Mouse (Mus musculus): ENCODE results near the gene Rbpjl.
A peak's percentile ranks its signal among the peaks of the same experiment; 100 is the strongest.

The Rbpjl gene

GRCm38 (mm10) chr2:164393126-164393525, 9.8 kb upstream of the Rbpjl start:
- DNase-seq (ENCODE audit: low spot score): no peak

- DNase-seq (ENCODE audit: low spot score): no peak
Observed at GRCm38 (mm10) chr2:164396076-164396475, 6.9 kb upstream of the Rbpjl start.

GRCm38 (mm10) chr2:164396911-164397310, 6.0 kb upstream of the Rbpjl start:
- no peak for DNase-seq (ENCODE audit: low spot score)

- no peak for DNase-seq (ENCODE audit: low spot score)
Observed at GRCm38 (mm10) chr2:164403396-164404081, 598 bp downstream of the Rbpjl start.

DNA sequence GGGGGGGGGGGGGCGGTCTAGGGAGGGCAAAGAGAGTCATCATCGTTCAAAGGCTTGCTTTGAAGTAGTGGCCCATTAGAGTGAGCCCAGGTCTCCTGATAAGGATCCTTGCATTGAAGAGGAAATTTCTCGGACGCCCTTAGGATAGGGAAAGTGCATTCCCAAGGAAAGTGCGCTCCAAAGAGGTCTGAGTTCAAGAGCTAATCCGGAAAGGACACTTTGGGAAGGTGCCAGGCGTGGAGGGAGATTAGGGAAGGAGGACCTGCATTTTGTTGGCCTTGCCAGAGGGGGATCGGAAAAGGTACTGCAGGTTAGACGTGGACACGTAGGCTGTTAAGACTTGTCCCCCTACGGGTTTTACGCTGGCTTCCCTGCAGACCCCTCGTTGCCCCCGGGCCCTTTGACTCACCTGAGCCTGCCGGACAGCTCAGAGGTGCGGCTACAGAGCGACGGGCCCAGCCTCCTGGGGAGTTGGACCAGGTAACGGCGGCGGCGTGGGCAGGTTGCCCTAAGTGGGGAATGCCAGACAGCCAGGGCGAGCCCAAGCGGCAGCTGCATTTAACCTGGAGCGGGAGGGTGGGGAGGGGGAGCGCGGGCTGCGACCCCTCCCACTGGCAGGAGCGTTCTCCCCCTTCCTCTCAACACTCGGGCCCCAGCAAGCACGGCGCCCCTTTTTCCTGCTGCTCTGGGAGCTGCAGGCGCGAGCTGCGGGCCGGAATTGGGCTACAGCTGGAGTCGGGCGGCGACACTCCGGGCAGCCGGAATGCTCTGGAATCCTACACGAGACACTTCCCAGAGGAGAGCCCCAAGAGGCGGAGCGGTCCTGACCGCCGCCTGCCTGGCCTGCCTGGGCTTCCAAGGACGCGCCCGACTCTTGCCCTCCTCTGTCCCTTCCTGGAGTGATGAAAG, 1.4 kb downstream of the Rbpjl start:
- no peak for DNase-seq (ENCODE audit: low spot score)

GRCm38 (mm10) chr2:164405060-164405459, 2.1 kb downstream of the Rbpjl start, which contains the start of gene Matn4:
Matn4 (minus strand) TSS chr2:164405160.
- no peak for DNase-seq (ENCODE audit: low spot score)

DNA sequence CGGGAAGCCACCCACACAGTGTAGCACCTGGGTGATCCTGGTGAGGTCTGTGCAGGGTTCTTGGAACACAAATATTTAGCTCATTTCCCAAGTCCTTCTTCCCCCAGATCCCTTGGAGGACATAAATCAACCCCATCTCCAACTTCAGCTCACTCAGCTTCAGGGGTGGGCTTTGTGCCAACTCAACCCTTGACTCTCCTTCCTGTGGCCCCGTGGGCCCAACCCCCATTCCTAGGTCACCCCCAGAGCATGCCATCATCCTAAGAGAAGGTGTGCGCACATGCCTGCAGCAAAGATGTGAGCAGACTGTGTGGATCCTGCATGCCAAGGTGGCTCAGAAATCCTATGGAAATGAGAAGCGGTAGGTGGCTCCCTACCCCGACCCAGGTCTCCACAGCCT, 2.6 kb downstream of the Rbpjl start:
- no peak for DNase-seq (ENCODE audit: low spot score)

DNA sequence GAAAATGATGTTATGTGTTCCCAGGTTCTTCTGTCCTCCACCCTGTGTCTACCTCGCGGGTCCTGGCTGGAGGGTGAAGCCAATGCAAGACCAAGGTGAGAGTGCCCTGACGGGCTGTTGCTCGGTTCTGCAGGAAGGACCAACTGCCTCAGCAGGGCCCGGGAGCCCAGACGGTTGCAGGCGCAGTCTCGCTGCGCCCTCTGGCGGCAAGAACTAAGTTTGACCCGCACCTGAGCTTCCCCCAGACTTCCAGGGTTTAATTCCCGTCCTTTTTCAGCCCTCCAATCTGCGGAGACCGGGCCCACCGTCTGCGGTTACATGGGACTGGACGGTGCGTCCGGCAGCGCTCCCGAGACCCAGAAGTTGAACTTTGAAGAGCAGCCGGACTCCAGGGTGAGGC, 4.8 kb downstream of the Rbpjl start:
- peak; percentile 77 for DNase-seq (ENCODE audit: low spot score)

GRCm38 (mm10) chr2:164414167-164414566, 11.2 kb downstream of the Rbpjl start:
- DNase-seq (ENCODE audit: low spot score): no peak

DNA sequence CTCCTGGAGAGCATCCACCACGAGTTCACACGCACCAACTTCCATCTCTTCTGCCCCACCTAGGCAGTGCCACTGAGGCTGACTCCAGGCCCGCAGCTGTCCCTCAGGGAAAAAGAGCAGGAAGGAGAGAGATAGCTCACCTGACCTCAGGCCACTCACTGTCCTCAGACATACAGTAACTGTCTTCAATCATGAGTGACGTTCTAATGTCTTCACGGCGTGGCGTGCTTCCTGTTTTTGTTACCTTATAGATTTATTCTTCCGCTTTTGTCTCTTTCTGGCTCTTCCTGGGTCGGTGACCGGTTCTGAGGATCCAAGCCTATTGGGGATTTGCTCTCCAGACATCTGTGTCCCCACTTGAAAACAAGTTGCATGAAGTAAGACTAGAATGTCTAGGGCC, 11.6 kb downstream of the Rbpjl start:
- no peak for DNase-seq (ENCODE audit: low spot score)

- peak; percentile 69 for DNase-seq (ENCODE audit: low spot score)
Observed at GRCm38 (mm10) chr2:164417198-164417597, 14.3 kb downstream of the Rbpjl start.

DNA sequence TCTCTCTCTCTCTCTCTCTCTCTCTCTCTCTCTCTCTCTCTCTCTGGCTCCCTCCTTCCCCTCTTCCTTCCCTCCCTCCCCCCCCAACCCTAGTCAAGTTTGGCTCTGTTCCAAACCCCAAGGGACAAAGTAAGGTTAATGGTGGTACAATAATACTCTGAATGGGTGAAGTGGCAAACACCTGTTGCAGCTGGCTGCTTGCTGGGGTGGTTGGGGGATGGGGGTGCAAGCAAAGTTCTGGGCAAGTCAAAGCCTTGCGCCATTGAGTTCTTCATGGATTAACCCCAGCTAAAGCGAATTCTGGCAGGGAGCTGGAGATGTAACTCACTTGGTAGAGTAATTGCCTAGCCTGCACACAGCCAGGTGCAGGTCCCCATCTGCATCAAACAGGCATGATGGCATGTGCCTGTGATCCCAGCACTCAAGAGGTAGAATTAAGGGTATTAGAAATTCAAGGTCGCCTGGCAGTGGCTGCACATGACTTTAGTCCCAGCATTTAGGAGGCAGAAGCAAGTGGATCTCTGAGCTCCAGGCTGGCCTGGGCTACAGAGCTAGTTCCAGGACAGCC, 15.5 kb downstream of the Rbpjl start:
- no peak for DNase-seq (ENCODE audit: low spot score)

DNA sequence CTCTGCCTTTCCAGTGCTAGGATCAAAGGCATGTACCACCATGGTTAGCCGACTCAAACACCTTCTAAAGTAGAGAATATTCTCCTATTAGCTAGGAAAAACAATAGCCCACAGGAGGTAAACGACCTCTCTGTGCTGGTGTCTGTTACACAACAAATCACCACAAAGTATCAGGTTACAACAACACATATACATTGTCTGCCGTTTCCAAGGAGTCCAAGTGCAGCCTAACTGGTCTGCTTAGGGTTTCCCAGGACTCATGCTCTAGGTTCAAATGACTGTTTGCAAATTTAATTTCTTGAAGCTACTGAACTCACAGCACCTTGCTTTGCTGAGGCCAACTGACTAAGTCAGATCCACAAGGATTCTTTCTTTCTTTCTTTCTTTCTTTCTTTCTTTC, 16.5 kb downstream of the Rbpjl start:
- no peak for DNase-seq (ENCODE audit: low spot score)

GRCm38 (mm10) chr2:164421306-164421705, 18.4 kb downstream of the Rbpjl start:
- DNase-seq (ENCODE audit: low spot score): no peak

DNA sequence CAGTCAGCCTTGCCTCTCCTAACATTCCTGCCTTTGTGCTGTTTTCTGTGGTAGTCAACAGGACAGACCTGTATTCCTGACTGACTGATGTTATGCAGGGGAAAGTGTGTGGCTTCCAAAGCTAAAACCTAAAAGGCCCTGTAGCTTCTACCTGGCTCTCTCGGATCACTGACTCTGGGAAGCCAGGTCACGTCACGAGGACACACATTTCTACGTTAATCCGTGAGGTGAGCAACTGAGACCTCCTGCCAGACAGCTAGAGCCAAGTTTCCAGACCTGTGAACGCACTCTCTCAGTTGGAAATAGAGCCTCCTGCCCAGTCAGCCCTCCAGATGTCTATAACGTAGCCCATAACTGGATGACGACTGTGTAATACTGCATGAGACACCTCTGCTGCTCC, 19.0 kb downstream of the Rbpjl start:
- DNase-seq (ENCODE audit: low spot score): no peak

DNA sequence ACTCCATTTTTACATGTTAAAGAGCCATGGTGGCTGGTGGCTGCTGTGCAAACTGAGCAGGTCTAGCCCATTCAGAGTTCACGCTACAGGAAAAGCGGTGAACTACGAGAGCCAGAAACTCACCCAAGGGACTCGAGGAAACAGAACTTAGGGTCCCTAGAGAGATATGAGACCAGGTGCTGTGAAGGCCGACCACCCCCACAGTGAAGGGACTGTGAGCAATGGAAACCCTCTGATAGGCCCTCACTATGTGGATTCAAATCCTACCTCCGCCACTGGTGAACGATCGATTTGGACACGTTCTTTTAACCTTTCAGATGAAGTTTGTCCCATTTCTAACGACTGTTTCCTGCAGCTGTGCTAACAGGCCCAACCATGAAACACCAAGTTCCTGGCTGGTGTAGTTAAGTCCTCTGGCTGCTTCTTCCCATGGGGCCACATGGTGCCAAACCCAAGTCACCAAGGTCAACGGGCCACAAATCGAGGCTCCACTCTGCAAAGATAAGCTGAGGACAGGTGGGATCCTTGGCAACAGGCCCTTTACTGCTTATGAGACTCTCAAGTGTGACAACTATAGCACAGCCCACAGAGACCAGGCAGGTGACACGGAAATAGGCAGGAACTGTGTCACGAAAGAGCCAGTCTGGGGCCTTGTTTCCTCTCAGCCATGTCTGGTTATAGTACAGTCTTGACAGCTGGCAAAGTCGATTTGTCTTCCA, 19.9 kb downstream of the Rbpjl start:
- DNase-seq (ENCODE audit: low spot score): no peak

DNA sequence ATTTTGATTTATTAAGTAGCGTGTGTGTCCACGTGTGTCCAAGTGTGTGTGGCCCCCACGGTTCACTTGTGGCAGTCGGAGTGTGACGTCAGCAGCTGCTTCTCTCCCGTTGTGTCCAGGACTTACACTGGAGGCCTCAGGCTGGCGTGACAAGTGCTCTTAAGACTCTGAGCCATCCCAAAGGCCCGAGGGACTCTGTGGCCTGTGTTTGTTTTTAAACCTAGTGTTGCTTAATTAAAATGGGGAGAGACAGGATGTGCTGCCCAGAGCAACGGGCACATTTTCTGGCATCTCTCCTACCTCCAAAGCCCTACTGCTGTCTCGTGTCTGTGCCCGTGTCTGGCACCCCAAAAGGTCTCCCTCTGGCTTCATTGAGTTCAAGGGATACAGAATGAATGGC, 20.5 kb downstream of the Rbpjl start:
- DNase-seq (ENCODE audit: low spot score): no peak

GRCm38 (mm10) chr2:164424406-164424805, 21.5 kb downstream of the Rbpjl start:
- DNase-seq (ENCODE audit: low spot score): no peak

DNA sequence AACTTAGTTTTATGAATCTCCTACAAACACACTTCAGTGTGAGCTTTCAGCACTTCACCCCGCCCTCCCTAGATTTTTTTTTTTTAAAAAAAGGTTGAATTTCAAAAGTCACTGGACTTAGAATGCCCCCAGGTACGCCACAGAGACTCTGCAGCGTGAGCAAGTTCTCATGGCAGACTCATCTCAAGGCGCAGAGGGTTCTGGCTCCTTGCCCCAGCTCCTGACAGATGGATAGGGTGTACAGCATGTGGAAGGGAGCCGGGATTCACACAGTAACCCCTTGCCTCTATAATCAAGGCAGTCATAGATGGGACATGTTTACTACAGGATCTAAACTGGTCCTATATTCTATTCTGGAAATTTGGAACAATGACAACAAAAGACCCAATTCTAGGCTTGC, 22.5 kb downstream of the Rbpjl start:
- no peak for DNase-seq (ENCODE audit: low spot score)

DNA sequence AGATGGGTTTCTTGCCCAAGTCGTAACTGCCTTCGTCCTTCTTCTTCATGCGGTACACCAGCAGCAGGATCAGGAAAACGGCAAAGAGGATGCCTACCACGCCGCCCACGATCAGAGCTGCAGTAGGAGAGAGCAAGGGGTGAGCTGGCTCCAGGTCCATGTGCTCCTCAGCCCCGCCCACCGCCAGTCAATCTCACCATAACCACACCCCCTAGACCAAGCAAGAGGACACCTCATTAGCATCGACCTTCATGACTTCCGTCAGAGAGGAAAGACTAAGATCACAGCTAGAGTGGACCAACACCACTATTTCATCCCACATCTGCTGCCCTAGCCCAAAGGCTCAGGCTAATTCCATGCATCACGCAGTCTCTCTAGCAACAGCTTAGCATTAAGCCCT, 23.2 kb downstream of the Rbpjl start:
- peak; percentile 73 for DNase-seq (ENCODE audit: low spot score)

- peak; percentile 65 for DNase-seq (ENCODE audit: low spot score)
Observed at GRCm38 (mm10) chr2:164426952-164427351, 24.0 kb downstream of the Rbpjl start.

- DNase-seq (ENCODE audit: low spot score): no peak
Observed at GRCm38 (mm10) chr2:164428451-164428850, 25.5 kb downstream of the Rbpjl start.

Measured in MN1 (cell line).